Mouse (Mus musculus) B cell, adult 67 days (primary cell): ENCODE measurements around the gene Hltf. TPM values are rescaled to one million over a fixed set of nuclear protein-coding genes. Genes with fewer than 3 reads are reported as not detected.

Source experiments
- total RNA-seq, 2 experiments: library from RNA; stranded (reverse); gene quantifications; 4 replicates each; pipeline ENCODE4 v1.2.4; 2023

Hltf gene
- 10 to 100 TPM; 61.3 to 72.6 TPM for total RNA-seq

DNA sequence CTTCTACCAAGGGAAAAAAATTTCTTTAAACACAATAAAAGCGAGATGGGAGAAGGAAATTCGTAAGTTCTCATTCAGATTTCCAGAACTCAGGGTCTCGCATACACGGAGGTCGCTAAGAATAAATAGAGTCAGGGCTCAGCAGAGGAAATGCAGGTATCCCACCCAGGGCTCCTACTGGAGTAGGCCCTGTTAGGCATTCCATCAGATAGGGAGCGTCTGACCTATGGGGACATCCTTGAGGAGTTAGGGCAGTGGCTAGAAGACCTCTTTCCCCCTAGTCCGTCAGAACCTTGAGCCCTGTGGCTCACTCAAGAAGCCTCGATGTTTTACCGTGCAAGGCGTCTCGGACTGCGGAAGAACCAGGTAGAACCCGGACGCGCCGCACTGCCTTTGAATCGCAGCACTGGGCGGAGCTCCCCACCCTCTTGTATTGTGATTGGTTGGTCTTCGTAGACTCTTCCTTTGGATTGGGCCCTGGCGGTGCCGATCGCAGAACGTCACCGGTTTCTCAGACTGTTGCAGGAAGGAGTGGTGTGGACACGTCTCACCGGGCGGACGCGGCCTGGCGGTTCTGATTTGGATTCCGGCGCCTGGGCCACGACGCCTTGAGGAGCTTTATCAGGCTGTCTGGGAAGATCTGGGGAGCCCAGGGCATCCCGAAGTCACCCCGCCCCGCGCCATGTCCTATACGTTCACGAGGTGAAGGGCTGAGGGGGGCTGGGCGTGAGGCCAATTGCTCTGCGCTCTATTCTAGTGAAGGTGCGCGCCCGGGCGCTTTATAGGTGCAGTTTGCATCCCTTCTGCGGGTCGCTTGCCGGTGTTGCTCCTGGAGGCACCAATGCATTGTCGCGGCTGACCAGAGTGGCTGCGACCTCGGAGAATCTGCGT is at the start of gene Hltf:
Gene Hltf (plus strand): TSS at position 506 of the 891 bp plus-strand sequence.

DNA sequence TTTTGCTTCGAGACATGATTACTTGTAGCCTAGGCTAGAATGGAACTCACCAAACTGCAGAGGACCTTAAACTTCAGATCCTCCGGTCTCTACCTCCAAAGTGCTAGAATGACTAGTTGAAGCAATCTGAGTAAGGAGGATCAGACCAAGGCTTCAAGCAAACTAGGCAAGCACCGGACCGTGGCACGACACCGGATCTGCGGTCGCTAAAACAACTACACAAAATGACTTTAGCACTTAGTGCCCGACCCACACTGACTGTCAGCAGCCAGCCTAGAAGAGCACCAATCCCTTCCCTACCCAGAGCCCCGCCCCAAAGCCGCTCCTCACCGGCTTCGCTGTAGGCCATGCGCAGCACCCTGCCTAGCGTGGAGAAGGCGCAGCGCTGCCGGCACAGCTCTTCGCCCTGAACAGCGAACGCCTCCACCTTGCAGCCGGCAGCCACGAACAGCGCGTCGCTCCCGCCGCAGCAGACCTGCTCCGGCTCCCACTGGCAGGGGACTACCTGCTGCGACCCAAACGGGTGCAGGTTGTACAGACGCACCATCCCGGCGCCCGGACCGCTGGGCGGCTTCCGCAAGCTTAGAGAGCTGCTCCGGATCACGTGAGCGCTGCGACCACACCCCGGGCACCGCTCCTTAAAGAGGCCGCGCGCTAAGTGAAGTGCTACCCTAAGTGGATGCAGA is 22.7 kb upstream of the Hltf start, which contains the start of gene Hps3:
Gene Hps3 (minus strand): TSS at position 597 of the 686 bp plus-strand sequence.

DNA sequence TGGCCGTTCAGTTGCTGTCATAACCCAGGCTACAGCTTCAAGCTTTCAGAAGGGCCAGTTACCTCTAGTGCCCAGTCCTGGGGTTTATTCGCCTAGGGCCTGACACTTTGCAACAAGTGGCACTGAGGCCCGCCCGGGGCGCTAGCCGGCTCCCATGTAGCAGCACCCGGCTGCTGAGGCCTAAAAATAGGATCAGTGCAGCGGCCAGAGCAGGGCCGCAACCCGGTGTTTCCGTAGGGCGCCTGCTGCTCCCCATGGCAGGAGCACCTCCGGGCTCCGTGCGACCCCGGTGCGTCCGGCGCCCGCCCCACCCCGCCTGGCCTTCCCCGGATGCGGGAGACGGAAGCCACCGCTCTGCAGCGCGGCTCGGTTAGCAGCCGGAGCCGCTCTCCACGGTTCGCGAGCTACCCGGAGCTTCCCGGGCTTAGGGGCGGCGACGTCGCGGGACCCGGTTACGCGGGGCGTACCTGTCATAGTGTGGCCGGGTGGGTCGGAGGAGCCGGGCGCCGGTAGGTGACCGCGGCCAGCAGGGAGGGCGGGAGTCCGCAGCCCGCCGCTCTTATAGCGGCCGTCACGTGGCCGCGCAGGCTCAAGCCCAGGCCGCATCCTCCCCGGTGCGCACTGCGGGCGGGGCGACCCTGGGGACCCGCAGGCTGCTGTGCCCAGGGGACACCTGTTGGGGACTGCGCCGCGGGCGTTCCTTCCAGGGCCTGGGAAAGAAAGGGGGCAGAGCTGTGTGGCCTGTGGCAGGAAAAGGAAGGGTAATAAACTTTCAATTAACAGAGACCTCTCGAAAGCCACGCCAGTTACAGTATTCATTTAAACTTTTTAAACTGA is 97.1 kb downstream of the Hltf start, which contains the start of gene Gyg:
Gene Gyg (minus strand): TSS at position 787 of the 837 bp plus-strand sequence.

Other genes starting within 250 kb of the Hltf start
- gene Cp, start 100.8 kb upstream of the Hltf start, total RNA-seq = not detected
- gene Hps3, start 22.5 kb upstream of the Hltf start, total RNA-seq = 100 to 1,000 TPM; 160 to 161 TPM
- gene Gyg, start 97.5 kb downstream of the Hltf start, total RNA-seq = 10 to 100 TPM; 22.6 to 26.5 TPM
- gene Cpa3, start 184.4 kb downstream of the Hltf start, total RNA-seq = not detected
- not detected for gene Cpb1, start 217.9 kb downstream of the Hltf start, total RNA-seq